Comparison of ENCODE assay signal across 1 mouse cellular context in the genomic region with DNA sequence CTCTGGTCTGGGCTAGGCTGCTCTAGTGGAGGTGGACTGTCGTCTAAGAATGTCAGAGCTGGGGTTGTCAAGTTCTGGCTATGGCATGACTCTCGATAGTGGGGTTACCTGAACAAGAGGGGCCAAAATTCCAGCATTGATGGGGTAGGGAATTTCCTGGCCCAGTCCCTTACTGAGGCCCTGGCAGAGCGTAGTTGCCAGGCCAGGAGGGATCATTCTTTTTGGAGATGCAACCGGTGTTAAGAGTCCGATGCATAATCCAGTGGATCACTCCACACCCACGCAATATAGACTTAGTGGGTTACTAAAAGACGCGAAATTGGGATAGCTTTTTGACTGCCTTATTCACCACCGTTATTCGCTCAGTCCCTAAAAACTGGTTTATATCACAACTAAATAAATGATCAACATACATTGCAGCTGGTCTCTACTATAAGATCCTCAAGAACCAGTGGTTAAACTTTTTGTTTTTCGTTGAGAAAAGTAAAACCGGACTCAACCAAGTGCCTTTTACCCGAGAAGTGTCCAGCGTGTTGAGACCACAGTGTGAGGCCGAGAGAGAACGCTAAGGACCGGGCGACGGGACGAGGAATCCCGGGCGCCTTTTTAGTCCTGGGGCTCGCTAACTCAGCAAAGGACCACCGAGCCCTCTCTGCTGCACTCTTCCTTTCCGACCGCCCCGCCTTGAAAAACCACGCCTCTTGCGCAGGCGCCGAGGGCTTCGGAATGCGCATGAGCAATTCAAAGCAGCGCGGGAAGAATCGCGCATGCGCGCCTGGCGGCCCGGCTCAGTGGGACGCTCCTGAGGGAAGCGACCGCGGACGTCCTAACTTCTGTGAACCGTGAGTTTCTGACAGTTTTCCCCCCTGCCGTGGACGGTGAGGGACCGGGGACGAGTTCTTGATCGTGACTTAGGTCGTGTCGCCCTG.
TF ChIP-seq lines count a peak whose summit lies in the region.

A gene (plus strand): TSS at position 739 of the 929 bp plus-strand sequence.

TF ChIP-seq in MEL, 35 proteins besides CTCF, POLR2A, EP300 and RAD21 (continued from another document):
- peak; percentile 14 for TF ChIP-seq ZMIZ1 (IDR thresholded peaks at IDR 0.05; ENCODE audit: low read depth, low read length)
- TF ChIP-seq TCF12 (IDR thresholded peaks at IDR 0.05; ENCODE audit: low read depth, low read length) = peak; percentile 54; the same call in 1 of the 2 replicates
- no peak for TF ChIP-seq RCOR1 (IDR thresholded peaks at IDR 0.05; ENCODE audit: low read depth, low read length)
- no peak for TF ChIP-seq BHLHE40 (IDR thresholded peaks at IDR 0.05; ENCODE audit: borderline replicate concordance, low read depth, low read length)
- TF ChIP-seq MYB (IDR thresholded peaks at IDR 0.05; ENCODE audit: low read depth, low read length) = no peak
- TF ChIP-seq E2F4 (IDR thresholded peaks at IDR 0.05; ENCODE audit: borderline replicate concordance, low read depth, low read length) = peak; percentile 98
- TF ChIP-seq MEF2A (IDR thresholded peaks at IDR 0.05; ENCODE audit: extremely low read depth, insufficient replicate concordance, low read depth, low read length, poor library complexity, severe bottlenecking) = no peak
- no peak for TF ChIP-seq GATA1 (IDR thresholded peaks at IDR 0.05; ENCODE audit: low read depth, low read length)
- TF ChIP-seq ZNF384 (IDR thresholded peaks at IDR 0.05; ENCODE audit: low read depth, low read length) = no peak
- 0 out of 2 replicates have a peak, but pooled peaks have one; percentile 9 for TF ChIP-seq KAT2A (conservative IDR thresholded peaks at IDR 0.05; ENCODE audit: low read depth, low read length)
- TF ChIP-seq POLR2AphosphoS5 (IDR thresholded peaks at IDR 0.05; ENCODE audit: borderline replicate concordance, low read depth, low read length) = no peak
